Mouse (Mus musculus): ENCODE measurements around the gene Nfia. TPM values are rescaled to one million over a fixed set of nuclear protein-coding genes. Genes with fewer than 3 reads are reported as not detected.

The Nfia gene
- polyA plus RNA-seq, 1 experiment from 2014 or later, result 19.9 TPM

DNA sequence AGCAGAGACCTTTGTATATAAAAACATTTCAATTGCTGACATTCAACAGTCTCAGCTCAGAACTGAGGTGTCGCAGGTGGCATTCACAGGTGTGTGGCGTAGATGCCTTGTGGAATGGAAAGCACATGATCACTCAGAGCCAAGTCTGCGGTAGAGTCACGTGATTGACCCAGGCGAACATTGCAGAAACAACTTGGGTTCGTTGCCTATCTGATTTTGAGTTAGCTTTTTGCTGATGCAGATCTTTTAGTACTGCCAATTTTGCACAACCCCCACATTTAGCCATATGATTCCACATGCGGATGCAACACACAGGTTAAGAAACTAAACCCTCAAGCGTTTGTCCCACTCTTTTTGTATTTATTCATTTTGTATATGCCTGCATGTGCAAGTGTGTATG, 272.1 kb downstream of the Nfia start:
- peaks cover 9% of the 10 kb centered on the region for H3K4me1 ChIP-seq (ENCODE audit: insufficient read depth, low read length)
- no peaks in the 10 kb centered on the region for H3K36me3 ChIP-seq (ENCODE audit: insufficient read depth, low read length)
- no peak overlapping the region for H3K4me2 ChIP-seq (replicated peaks; ENCODE audit: low read depth, low read length)
- no peak overlapping the region for H3K27ac ChIP-seq (ENCODE audit: low read length)
- 90% methylated on average over 8 of the region's 8 CpGs for WGBS
- ATAC-seq (ENCODE audit: low FRiP score, low TSS enrichment), result no peak
- no peak overlapping the region for H3K4me3 ChIP-seq (ENCODE audit: low read length)
- no peaks in the 10 kb centered on the region for H3K27me3 ChIP-seq (ENCODE audit: insufficient read depth, low read length)
- H3K9ac ChIP-seq (replicated peaks; ENCODE audit: low read length), result no peak overlapping the region
- no peaks in the 10 kb centered on the region for H3K9me3 ChIP-seq (ENCODE audit: low read length)

DNA sequence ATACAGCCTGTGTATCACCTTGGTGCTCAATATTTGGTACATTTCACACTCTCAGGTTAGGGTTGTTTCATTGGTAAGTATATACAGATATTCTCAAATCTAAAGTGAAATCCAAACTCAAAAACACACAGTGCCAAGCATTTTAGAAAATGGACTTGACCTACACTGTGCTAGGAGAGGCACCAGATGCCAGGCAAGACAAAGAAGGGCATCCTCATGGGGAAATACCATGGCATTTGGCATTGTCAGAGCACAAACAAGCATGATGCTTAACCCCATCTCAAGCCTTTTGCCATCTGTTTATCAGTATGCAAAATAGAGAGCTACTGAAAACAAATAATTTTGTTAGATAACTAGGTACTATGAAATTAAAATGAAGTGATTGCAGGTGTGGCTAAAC, 274.8 kb downstream of the Nfia start:
- no peak overlapping the region for H3K9ac ChIP-seq (replicated peaks; ENCODE audit: low read length)
- H3K4me1 ChIP-seq (ENCODE audit: insufficient read depth, low read length), result peaks cover 19% of the 10 kb centered on the region
- no peaks in the 10 kb centered on the region for H3K9me3 ChIP-seq (ENCODE audit: low read length)
- no peaks in the 10 kb centered on the region for H3K27me3 ChIP-seq (ENCODE audit: insufficient read depth, low read length)
- no peak overlapping the region for H3K27ac ChIP-seq (ENCODE audit: low read length)
- no peaks in the 10 kb centered on the region for H3K36me3 ChIP-seq (ENCODE audit: insufficient read depth, low read length)
- H3K4me2 ChIP-seq (replicated peaks; ENCODE audit: low read depth, low read length), result no peak overlapping the region
- no peak overlapping the region for H3K4me3 ChIP-seq (ENCODE audit: low read length)
- no peak for ATAC-seq (ENCODE audit: low FRiP score, low TSS enrichment)

- Histone ChIP-seq H3K9ac (replicated peaks; ENCODE audit: low read length) (no peak overlapping the region), H3K27me3 (ENCODE audit: insufficient read depth, low read length) (no peaks in the 10 kb centered on the region), H3K9me3 (ENCODE audit: low read length) (no peaks in the 10 kb centered on the region; the same call in 1 of the 2 replicates), H3K4me3 (ENCODE audit: low read length) (no peak overlapping the region), H3K27ac (ENCODE audit: low read length) (no peak overlapping the region; the same call in 1 of the 2 replicates), H3K4me1 (ENCODE audit: insufficient read depth, low read length) (peaks cover 19% of the 10 kb centered on the region), H3K36me3 (ENCODE audit: insufficient read depth, low read length) (no peaks in the 10 kb centered on the region), H3K4me2 (replicated peaks; ENCODE audit: low read depth, low read length) (no peak overlapping the region)
- WGBS, result 31% methylated on average over 7 of the region's 7 CpGs
- 0 out of 2 replicates have a peak, but pooled peaks have one; percentile 51 for ATAC-seq (ENCODE audit: low FRiP score, low TSS enrichment)
Observed at GRCm38 (mm10) chr4:98049584-98049983, 277.1 kb downstream of the Nfia start.

DNA sequence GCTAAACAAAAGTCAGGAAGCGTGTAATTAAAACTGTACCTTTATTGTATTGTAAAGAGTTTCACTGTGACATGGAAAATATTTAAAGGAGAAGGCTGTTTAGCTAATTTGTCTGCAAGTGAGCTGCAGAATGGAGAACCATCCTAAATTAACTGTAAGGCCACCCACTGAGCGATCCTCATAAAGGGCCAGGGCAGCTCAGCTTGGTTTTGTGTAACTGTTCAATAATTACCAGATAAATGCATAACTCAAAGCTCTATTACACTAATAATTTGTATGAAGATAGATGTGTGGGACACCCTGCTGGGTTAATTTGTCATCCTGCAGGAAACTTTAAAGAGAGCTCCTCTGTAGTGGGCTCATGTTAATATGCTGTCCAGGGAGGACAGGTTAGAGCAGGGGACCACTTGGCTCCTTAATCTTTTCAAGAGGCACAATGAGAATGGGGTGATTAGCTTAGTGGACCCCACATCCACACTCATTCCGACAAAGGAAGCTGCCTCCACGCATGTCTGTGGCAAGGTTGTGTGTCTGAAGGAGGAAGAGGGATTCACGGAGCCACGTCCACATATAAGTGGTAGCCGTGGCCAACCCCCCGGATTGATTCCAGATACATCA, 277.6 kb downstream of the Nfia start:
- Histone ChIP-seq H3K4me1 (ENCODE audit: insufficient read depth, low read length) (peaks cover 19% of the 10 kb centered on the region), H3K9ac (replicated peaks; ENCODE audit: low read length) (no peak overlapping the region), H3K4me2 (replicated peaks; ENCODE audit: low read depth, low read length) (no peak overlapping the region), H3K27me3 (ENCODE audit: insufficient read depth, low read length) (no peaks in the 10 kb centered on the region), H3K27ac (ENCODE audit: low read length) (no peak overlapping the region), H3K9me3 (ENCODE audit: low read length) (no peaks in the 10 kb centered on the region; the same call in 1 of the 2 replicates), H3K4me3 (ENCODE audit: low read length) (no peak overlapping the region), H3K36me3 (ENCODE audit: insufficient read depth, low read length) (no peaks in the 10 kb centered on the region)
- ATAC-seq (ENCODE audit: low FRiP score, low TSS enrichment), result peak; percentile 46; the same call in 1 of the 2 replicates
- 70% methylated on average over 8 of the region's 8 CpGs for WGBS

DNA sequence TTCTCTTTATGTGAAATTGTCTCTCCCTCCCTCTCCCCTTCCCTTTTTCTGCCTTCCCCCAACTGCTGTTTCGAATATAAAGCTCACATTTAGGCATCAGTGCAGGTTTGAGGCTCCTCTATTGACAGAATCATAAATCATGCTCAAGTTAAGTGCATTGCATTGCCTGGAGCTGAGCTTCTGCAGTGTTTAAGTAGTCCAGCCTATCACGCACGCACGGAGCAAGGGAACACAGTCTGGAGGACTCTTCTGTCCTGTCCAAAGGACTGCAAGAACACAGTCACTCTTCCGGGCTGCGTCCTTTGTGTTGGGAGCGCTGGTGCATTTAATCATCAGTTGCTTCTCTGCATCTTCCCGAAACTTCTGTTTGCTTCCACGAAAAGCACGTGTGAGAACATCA, 278.2 kb downstream of the Nfia start:
- ATAC-seq (ENCODE audit: low FRiP score, low TSS enrichment), result peak; percentile 66
- Histone ChIP-seq H3K27me3 (ENCODE audit: insufficient read depth, low read length) (no peaks in the 10 kb centered on the region), H3K27ac (ENCODE audit: low read length) (no peak overlapping the region), H3K36me3 (ENCODE audit: insufficient read depth, low read length) (no peaks in the 10 kb centered on the region), H3K4me3 (ENCODE audit: low read length) (no peak overlapping the region), H3K4me2 (replicated peaks; ENCODE audit: low read depth, low read length) (no peak overlapping the region), H3K9ac (replicated peaks; ENCODE audit: low read length) (no peak overlapping the region), H3K9me3 (ENCODE audit: low read length) (no peaks in the 10 kb centered on the region; the same call in 1 of the 2 replicates), H3K4me1 (ENCODE audit: insufficient read depth, low read length) (peaks cover 19% of the 10 kb centered on the region)
- WGBS, result 34% methylated on average over 10 of the region's 10 CpGs

- 61% methylated on average over 3 of the region's 3 CpGs for WGBS
- no peak for ATAC-seq (ENCODE audit: low FRiP score, low TSS enrichment)
- no peak overlapping the region for H3K9ac ChIP-seq (replicated peaks; ENCODE audit: low read length)
Observed at GRCm38 (mm10) chr4:98051326-98051725, 278.8 kb downstream of the Nfia start.

DNA sequence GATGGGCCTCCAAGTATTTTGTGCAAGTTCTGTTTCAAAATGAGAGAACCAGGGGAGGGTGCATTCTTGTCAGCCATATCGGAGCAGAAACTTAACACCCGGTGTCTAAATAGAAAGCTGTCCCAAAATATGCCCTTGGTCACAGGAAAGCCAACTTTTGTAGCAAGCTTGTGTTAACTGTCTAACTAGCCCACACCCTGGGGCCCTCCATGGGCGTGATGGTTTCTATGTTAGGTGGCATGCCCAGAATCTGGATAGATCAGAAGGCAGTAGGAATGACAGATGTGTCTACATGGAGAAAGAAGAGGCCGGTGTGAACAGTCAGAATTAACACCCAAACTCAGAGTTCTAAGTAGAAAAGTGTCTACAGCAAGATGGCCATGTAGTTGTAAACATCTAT, 282.5 kb downstream of the Nfia start:
- Histone ChIP-seq H3K4me1 (ENCODE audit: insufficient read depth, low read length) (peaks cover 17% of the 10 kb centered on the region), H3K27ac (ENCODE audit: low read length) (no peak overlapping the region), H3K27me3 (ENCODE audit: insufficient read depth, low read length) (no peaks in the 10 kb centered on the region), H3K4me2 (replicated peaks; ENCODE audit: low read depth, low read length) (no peak overlapping the region), H3K9ac (replicated peaks; ENCODE audit: low read length) (no peak overlapping the region), H3K9me3 (ENCODE audit: low read length) (no peaks in the 10 kb centered on the region; the same call in 1 of the 2 replicates), H3K4me3 (ENCODE audit: low read length) (no peak overlapping the region), H3K36me3 (ENCODE audit: insufficient read depth, low read length) (no peaks in the 10 kb centered on the region)
- WGBS, result 87% methylated on average over 4 of the region's 4 CpGs
- ATAC-seq (ENCODE audit: low FRiP score, low TSS enrichment), result no peak

More at GRCm38 (mm10) chr4:98051326-98051725, 278.8 kb downstream of the Nfia start:
- Histone ChIP-seq H3K4me1 (ENCODE audit: insufficient read depth, low read length) (peaks cover 19% of the 10 kb centered on the region), H3K27ac (ENCODE audit: low read length) (no peak overlapping the region), H3K9me3 (ENCODE audit: low read length) (no peaks in the 10 kb centered on the region; the same call in 1 of the 2 replicates), H3K4me2 (replicated peaks; ENCODE audit: low read depth, low read length) (no peak overlapping the region), H3K27me3 (ENCODE audit: insufficient read depth, low read length) (no peaks in the 10 kb centered on the region), H3K36me3 (ENCODE audit: insufficient read depth, low read length) (no peaks in the 10 kb centered on the region), H3K4me3 (ENCODE audit: low read length) (no peak overlapping the region)

- H3K4me1 ChIP-seq (ENCODE audit: insufficient read depth, low read length), result peaks cover 10% of the 10 kb centered on the region
- no peak overlapping the region for H3K4me3 ChIP-seq (ENCODE audit: low read length)
- H3K27ac ChIP-seq (ENCODE audit: low read length), result no peak overlapping the region
- H3K9me3 ChIP-seq (ENCODE audit: low read length), result no peaks in the 10 kb centered on the region; the same call in 1 of the 2 replicates
- H3K27me3 ChIP-seq (ENCODE audit: insufficient read depth, low read length), result no peaks in the 10 kb centered on the region
- no peak overlapping the region for H3K4me2 ChIP-seq (replicated peaks; ENCODE audit: low read depth, low read length)
- H3K9ac ChIP-seq (replicated peaks; ENCODE audit: low read length), result no peak overlapping the region
- ATAC-seq (ENCODE audit: low FRiP score, low TSS enrichment), result no peak
- WGBS, result 87% methylated on average over 7 of the region's 7 CpGs
- no peaks in the 10 kb centered on the region for H3K36me3 ChIP-seq (ENCODE audit: insufficient read depth, low read length)
Observed at GRCm38 (mm10) chr4:98056396-98057020, 284.0 kb downstream of the Nfia start.

DNA sequence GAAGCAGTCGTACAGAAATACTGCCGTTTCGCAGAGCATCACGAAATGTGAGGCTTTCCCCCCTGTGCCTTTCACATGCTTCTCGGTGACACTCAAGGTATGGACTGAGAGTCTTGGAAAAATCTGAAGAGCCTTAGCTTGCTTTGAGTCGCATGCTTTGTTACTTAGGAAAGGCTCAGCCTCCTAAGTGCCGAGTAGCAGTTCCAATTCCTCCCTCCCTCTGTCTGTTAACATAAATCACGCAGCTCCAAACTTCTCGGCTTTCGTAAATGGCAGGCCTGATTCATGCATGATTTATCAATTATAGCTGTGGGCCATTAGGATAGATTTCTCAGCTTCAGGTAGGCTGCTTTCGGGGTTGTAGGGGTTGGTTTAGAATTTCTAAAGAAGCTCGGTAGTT, 284.7 kb downstream of the Nfia start:
- no peak overlapping the region for H3K27ac ChIP-seq (ENCODE audit: low read length)
- peak overlapping the region; percentile 28 for H3K4me2 ChIP-seq (replicated peaks; ENCODE audit: low read depth, low read length)
- H3K9ac ChIP-seq (replicated peaks; ENCODE audit: low read length), result no peak overlapping the region
- WGBS, result 28% methylated on average over 12 of the region's 12 CpGs
- no peak overlapping the region for H3K4me3 ChIP-seq (ENCODE audit: low read length)
- no peaks in the 10 kb centered on the region for H3K27me3 ChIP-seq (ENCODE audit: insufficient read depth, low read length)
- peaks cover 13% of the 10 kb centered on the region for H3K4me1 ChIP-seq (ENCODE audit: insufficient read depth, low read length)
- peak; percentile 54; the same call in 1 of the 2 replicates for ATAC-seq (ENCODE audit: low FRiP score, low TSS enrichment)
- no peaks in the 10 kb centered on the region; the same call in 1 of the 2 replicates for H3K9me3 ChIP-seq (ENCODE audit: low read length)
- no peaks in the 10 kb centered on the region for H3K36me3 ChIP-seq (ENCODE audit: insufficient read depth, low read length)

GRCm38 (mm10) chr4:98057721-98058120, 285.2 kb downstream of the Nfia start:
- no peaks in the 10 kb centered on the region for H3K27me3 ChIP-seq (ENCODE audit: insufficient read depth, low read length)
- no peak overlapping the region for H3K27ac ChIP-seq (ENCODE audit: low read length)
- H3K9me3 ChIP-seq (ENCODE audit: low read length), result no peaks in the 10 kb centered on the region; the same call in 1 of the 2 replicates
- H3K4me3 ChIP-seq (ENCODE audit: low read length), result no peak overlapping the region
- ATAC-seq (ENCODE audit: low FRiP score, low TSS enrichment), result no peak; the same call in 1 of the 2 replicates
- no peak overlapping the region for H3K4me2 ChIP-seq (replicated peaks; ENCODE audit: low read depth, low read length)
- 30% methylated on average over 4 of the region's 4 CpGs for WGBS
- no peaks in the 10 kb centered on the region for H3K36me3 ChIP-seq (ENCODE audit: insufficient read depth, low read length)
- H3K4me1 ChIP-seq (ENCODE audit: insufficient read depth, low read length), result peaks cover 15% of the 10 kb centered on the region
- H3K9ac ChIP-seq (replicated peaks; ENCODE audit: low read length), result no peak overlapping the region

Data from kidney, embryonic 16.5 days (tissue).